Mouse (Mus musculus) lung, embryonic 15.5 days (tissue): ENCODE data around the gene Rapgef2. TPM values are rescaled to one million over a fixed set of nuclear protein-coding genes. Genes with fewer than 3 reads are reported as not detected.

ENCODE experiments used
- ATAC-seq: fragments of 200-750 bp; cut with Nextera tagmentation; 2 replicates; pipeline ENCODE4 v1.8.0; 2017; ENCODE audit warnings: moderate number of reproducible peaks, borderline replicate concordance; ENCODE audit not compliant: low FRiP score, low TSS enrichment; ENCODE audit errors: extremely low read depth
- H3K27ac ChIP-seq: fragments of 300-500 bp; sonication (generic); 2 replicates; pipeline ENCODE4 v1.5.1; 2015; ENCODE audit warnings: moderate library complexity, mild to moderate bottlenecking, inconsistent platforms
- H3K27me3 ChIP-seq: fragments of 300-500 bp; sonication (generic); 2 replicates; pipeline ENCODE4 v1.6.1; 2015; ENCODE audit warnings: inconsistent platforms
- H3K36me3 ChIP-seq: fragments of 300-500 bp; sonication (generic); 2 replicates; pipeline ENCODE4 v1.6.1; 2015; ENCODE audit warnings: inconsistent platforms
- H3K4me1 ChIP-seq: fragments of 300-500 bp; sonication (generic); 2 replicates; pipeline ENCODE4 v1.6.1; 2015; ENCODE audit warnings: inconsistent platforms
- H3K4me2 ChIP-seq: fragments of 300-500 bp; sonication (generic); 2 replicates; pipeline ENCODE4 v1.6.1; 2015; ENCODE audit warnings: inconsistent platforms, mild to moderate bottlenecking, moderate library complexity
- H3K4me3 ChIP-seq: fragments of 300-500 bp; sonication (generic); 2 replicates; pipeline ENCODE4 v1.5.1; 2015; ENCODE audit warnings: mild to moderate bottlenecking, inconsistent platforms
- H3K9ac ChIP-seq: fragments of 300-500 bp; sonication (generic); 2 replicates; pipeline ENCODE4 v1.6.1; 2015; ENCODE audit warnings: inconsistent platforms
- H3K9me3 ChIP-seq: fragments of 300-500 bp; sonication (generic); 2 replicates; pipeline ENCODE4 v1.6.1; 2016; ENCODE audit warnings: inconsistent platforms
- WGBS: fragments of 180-500 bp; shearing (Covaris S2); methylation state at CpG from one replicate; pipeline ENCODE4 v1.1.7; 2015; 5-methylcytosine and 5-hydroxymethylcytosine counted together
- polyA plus RNA-seq: library from polyadenylated mRNA; unstranded; fragments of >200 nt; fragmentation: Nextera tagmentation; extraction: Ambion mirVana; gene quantifications from 2 replicates; pipeline ENCODE4 v1.2.1, GENCODE M21; 2015

Gene Rapgef2
- polyA plus RNA-seq = 5.9 and 6.2 TPM in 2 replicates

DNA sequence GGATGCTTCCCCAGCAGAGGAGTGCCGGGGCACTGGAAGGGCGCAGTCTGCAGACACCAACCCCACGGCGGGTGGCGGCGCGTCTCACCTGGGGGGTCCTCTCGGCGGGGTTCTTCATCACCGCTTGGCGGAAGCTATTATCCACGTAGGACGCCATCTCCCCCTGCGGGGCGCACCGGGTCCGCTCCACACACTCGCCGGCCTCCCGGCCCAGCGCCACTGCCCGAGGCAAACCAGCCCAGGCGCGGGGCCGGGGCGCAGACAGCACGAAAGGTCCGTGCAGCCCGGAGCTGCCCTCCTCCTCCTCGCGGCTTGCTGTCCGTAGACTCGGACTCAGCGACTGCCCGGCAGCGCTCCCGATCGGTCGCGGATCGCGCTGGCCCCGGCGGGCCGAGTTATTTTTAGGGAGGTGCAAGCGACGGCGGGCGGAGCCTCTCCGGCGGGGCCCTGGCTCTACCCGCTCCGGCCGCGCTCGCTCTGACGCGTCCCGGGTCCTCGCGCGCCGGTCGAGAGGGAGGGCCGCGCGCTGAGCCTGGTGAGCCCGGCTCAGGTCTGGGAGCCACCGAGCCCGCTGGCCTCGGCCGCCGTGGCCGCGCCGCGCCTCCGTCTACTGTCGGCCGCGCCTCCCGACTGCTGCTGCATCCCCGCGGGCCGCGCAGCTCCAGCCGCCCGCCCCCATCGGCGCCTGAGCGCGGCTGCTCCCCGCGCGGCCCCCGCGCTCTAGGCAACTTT, at the start of gene Rapgef2:
TSS of gene Rapgef2 (minus strand) at position 142 of the 732 bp plus-strand sequence.
- Histone ChIP-seq H3K4me2 (peak within 1 kb of the TSS; percentile 77), H3K4me3 (peak within 1 kb of the TSS; percentile 91), H3K4me1 (peaks cover 31% of the 10 kb centered on the region), H3K9ac (peak within 1 kb of the TSS; percentile 88), H3K27ac (peak within 1 kb of the TSS; percentile 98), H3K27me3 (no peaks in the 10 kb centered on the region), H3K9me3 (no peaks in the 10 kb centered on the region), H3K36me3 (no peaks in the 10 kb centered on the region)
- ATAC-seq = peak; percentile 79
- WGBS = under 1% methylated on average over 84 of the region's 97 CpGs

DNA sequence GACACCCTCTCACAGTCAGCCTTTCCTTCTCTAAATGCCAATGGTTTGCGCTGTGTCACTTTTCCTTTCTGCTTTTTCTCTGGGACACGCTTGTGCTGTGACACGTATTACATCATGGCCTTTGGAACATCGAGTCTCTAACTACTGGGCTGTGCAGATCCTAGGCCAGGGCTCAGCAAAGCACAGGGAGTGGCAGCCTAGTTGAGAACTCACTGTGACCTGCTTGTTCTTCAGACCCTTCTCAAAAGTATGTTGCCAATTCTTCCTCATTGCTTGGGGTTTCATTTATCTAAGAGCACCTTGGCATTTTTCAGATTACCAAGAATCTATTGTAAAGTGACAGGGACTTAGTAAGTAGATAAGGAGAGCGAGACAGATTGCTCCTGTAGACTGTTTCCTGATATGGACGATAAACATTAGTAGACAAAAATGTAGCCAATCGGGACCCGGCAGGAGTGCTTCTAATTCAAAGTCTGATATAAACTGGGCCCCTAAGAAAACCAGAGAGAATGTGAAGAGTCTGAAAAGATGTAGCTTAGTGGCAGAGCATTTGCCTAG, 47.4 kb upstream of the Rapgef2 start:
- no peak overlapping the region for H3K4me2 ChIP-seq
- no peak overlapping the region for H3K9ac ChIP-seq
- WGBS = 68% methylated on average over 8 of the region's 8 CpGs
- no peak overlapping the region for H3K27ac ChIP-seq
- no peak for ATAC-seq
- peaks cover 12% of the 10 kb centered on the region for H3K4me1 ChIP-seq
- no peak overlapping the region for H3K4me3 ChIP-seq
- no peaks in the 10 kb centered on the region for H3K27me3 ChIP-seq
- H3K36me3 ChIP-seq = no peaks in the 10 kb centered on the region
- no peaks in the 10 kb centered on the region for H3K9me3 ChIP-seq

DNA sequence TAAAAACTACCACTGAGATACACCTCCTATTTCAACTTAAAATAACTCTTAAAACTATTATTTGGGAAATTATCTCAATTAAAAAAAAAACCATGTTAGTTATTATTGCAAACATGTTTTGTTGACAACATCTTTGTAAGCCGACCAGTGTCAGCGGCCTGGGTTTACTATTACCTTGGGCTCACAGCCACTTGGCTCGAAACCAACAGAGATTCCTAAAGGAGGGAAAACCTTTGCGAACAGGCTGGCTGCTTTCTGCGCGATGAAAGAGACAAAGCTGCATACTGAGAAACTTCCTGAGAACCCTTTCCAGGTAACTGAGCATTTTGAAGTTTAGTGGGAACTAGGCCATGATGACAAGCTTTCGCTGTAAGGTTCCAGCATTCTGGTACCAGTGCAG, 46.7 kb upstream of the Rapgef2 start:
- no peak overlapping the region for H3K4me3 ChIP-seq
- peaks cover 12% of the 10 kb centered on the region for H3K4me1 ChIP-seq
- WGBS = 67% methylated on average over 7 of the region's 7 CpGs
- no peaks in the 10 kb centered on the region for H3K36me3 ChIP-seq
- no peaks in the 10 kb centered on the region for H3K9me3 ChIP-seq
- H3K27ac ChIP-seq = no peak overlapping the region
- ATAC-seq = no peak
- no peak overlapping the region for H3K4me2 ChIP-seq
- no peak overlapping the region for H3K9ac ChIP-seq
- H3K27me3 ChIP-seq = no peaks in the 10 kb centered on the region

DNA sequence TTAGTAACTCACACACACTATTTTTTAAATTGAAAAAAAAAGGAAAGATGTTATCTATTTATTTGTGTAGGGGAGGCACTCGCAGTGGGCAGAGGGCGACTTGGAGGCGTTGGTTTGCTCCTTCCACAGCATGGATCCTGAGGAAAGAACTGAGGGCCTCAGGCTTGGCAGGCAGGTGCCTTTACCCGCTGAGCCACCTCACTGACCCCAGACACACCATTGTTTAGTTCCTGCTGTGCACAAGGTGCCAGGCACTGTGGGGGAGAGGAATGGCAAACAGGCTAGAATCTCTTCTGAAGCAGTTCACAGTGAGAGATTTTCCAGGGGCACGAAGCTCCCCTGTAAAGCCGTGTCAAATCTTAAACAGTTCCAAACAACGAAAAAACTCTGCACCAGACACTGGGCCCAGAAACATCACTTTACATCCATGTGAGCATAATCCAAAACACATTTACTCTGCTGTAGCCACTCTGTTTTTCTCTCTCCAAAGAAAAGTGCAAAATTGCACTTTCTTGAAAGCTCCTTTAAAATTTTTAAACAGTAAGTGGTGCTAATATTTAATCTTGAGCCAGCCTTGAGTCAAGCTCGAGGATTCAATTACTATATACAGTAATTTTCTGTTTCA, 43.5 kb upstream of the Rapgef2 start:
- 25% methylated on average over 8 of the region's 8 CpGs for WGBS
- Histone ChIP-seq H3K9ac (no peak overlapping the region), H3K36me3 (no peaks in the 10 kb centered on the region), H3K9me3 (no peaks in the 10 kb centered on the region), H3K27ac (no peak overlapping the region), H3K27me3 (no peaks in the 10 kb centered on the region), H3K4me3 (no peak overlapping the region), H3K4me1 (peaks cover 20% of the 10 kb centered on the region), H3K4me2 (no peak overlapping the region)
- no peak for ATAC-seq

DNA sequence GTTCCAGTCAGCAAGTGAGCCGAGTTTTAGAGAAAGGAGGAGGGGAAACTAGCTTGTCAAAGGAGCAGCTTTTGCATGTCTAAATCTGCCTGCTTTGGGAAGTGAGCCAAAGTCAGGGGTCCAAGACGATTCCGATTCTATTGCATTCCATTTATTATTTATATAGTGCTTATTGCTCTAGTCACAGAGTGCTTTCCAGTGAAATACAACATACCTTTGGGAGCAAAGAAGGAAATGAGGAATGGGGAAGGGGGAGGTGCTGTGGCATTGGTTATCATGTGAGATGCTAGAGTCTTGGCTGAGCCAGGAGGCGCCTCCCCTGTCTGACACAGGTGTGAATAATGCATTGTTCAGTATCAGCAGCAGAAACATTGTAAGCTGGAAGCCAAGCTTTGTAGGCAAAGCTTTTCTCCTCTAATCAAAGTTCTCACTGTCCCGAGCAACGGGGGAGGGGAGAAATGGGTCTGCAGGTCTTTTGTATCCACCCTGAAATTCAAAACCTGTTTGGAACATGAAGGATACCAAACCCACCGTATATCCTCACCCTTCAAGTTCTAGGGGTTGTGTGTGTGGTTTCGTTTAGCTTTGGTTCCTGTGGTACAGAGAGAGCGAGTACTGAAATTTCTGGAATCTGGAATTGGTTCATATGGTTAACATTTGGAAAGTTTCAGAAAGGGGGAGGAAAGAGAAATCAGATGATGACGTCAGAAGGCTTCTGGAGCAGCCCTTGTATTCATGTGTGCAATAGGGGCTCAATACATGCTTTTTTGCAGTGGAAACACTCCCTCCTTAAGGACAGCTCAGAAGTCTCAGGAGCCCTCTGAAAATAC, 38.6 kb upstream of the Rapgef2 start:
- ATAC-seq = peak; percentile 68
- 17% methylated on average over 10 of the region's 10 CpGs for WGBS
- H3K9ac ChIP-seq = no peak overlapping the region
- H3K4me3 ChIP-seq = peak overlapping the region; percentile 6; the same call in 1 of the 2 replicates
- peak overlapping the region; percentile 45 for H3K4me2 ChIP-seq
- H3K4me1 ChIP-seq = peaks cover 26% of the 10 kb centered on the region
- no peaks in the 10 kb centered on the region for H3K27me3 ChIP-seq
- H3K27ac ChIP-seq = peak overlapping the region; percentile 75
- H3K9me3 ChIP-seq = no peaks in the 10 kb centered on the region
- no peaks in the 10 kb centered on the region for H3K36me3 ChIP-seq

DNA sequence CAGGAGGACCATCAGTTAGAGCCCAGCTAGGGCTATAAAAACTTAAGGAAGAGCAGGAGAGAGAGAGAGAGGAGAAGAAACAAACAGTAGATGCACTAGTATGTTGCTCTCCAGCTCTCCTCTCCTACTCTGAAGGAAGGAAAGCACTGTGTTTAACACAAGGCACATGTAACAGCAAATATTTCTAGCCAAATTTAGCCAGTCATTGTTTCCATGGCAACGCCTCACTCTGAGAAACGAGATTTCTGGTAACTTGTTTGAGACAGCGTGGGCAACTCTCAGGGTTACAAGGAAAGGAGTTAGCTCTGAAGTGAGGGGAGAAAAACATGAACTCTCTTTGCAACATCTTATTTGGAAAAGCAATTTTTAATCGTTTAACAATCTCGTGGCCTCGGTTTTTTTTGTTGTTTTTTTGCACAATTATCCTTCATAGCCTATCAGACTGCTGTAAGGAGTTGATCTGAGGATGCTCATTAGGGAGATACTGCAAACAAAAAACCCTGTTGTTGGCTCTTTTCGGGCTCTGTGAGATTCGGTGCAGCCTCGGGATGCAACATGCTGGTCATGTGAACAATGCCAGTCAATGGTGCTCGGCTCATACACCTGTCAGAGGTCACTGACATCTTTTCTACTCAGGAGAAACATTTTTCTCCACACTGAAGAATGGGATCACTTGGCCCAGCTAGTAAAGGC, 27.8 kb upstream of the Rapgef2 start:
- WGBS = 53% methylated on average over 10 of the region's 10 CpGs
- Histone ChIP-seq H3K4me1 (peaks cover 4% of the 10 kb centered on the region; the same call in 1 of the 2 replicates), H3K9ac (no peak overlapping the region), H3K27me3 (no peaks in the 10 kb centered on the region), H3K36me3 (no peaks in the 10 kb centered on the region), H3K4me2 (no peak overlapping the region), H3K9me3 (no peaks in the 10 kb centered on the region), H3K4me3 (no peak overlapping the region), H3K27ac (no peak overlapping the region)
- no peak for ATAC-seq

DNA sequence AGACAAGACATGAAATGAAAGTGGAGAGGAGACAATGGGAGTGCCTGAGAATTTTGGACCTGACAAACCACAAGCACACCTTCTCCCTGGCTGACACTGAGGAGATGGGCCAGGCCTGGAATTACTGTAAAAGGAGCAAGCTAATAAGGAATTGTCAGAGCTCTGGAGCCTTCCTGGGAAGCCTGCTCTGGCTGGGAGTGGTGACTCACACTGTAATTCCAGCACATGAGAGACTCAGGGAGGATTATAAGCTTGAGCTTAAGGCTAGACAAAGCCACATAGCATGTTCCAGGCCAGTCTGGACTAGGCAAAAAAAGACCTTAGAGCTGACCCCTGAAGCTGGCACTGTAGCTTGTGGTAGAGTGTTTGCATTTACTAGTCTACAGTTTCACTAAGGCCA, 25.6 kb upstream of the Rapgef2 start:
- Histone ChIP-seq H3K4me1 (0 out of 2 replicates have a peak, but pooled peaks cover 4% of the 10 kb centered on the region), H3K9ac (no peak overlapping the region), H3K27me3 (no peaks in the 10 kb centered on the region), H3K9me3 (no peaks in the 10 kb centered on the region), H3K36me3 (no peaks in the 10 kb centered on the region), H3K4me2 (no peak overlapping the region), H3K4me3 (no peak overlapping the region), H3K27ac (no peak overlapping the region)
- ATAC-seq = no peak

DNA sequence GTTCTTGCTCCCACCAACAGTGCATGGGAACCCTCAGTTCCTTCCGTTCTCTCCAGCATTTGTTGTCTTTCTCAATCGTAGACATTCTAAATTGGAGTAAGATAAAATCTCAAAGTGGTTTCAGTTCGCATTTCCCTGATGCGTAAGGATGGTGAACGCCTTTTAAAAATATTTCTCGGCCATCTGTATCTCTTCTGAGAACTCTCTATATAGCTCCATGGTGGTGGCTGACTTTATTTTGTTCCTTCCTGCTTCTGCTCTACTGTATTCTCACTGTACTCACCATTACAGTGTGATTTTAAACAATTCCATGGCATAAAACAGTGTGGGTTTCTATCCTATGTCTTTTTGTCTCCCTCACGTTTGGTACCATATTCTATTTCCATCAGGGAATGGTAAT, 23.9 kb upstream of the Rapgef2 start:
- Histone ChIP-seq H3K4me1 (0 out of 2 replicates have a peak, but pooled peaks cover 4% of the 10 kb centered on the region), H3K27ac (no peak overlapping the region), H3K36me3 (no peaks in the 10 kb centered on the region), H3K4me3 (no peak overlapping the region), H3K4me2 (no peak overlapping the region), H3K27me3 (no peaks in the 10 kb centered on the region), H3K9me3 (no peaks in the 10 kb centered on the region), H3K9ac (no peak overlapping the region)
- no peak for ATAC-seq
- 74% methylated on average over 7 of the region's 7 CpGs for WGBS

DNA sequence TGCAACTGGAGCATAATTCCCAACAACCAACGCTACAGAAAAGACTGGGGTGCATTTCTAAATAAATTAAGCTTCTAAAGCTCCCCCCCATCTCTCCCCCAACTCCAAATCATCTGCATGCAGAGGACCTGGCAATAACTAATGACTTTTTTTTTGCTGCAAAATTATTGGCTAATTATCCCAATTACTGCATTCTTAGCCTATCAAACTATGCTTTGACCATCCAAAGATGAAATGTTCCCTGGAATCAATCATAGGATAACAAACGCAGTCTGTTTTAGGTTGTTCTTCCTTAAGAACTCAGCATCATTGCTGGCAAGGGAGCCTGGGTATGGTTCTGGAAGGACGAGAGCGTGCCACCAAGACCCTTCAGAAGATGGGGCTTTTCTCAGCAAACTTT, 22.3 kb upstream of the Rapgef2 start:
- Histone ChIP-seq H3K27me3 (no peaks in the 10 kb centered on the region), H3K4me2 (no peak overlapping the region), H3K36me3 (no peaks in the 10 kb centered on the region), H3K9me3 (no peaks in the 10 kb centered on the region), H3K4me3 (no peak overlapping the region), H3K27ac (no peak overlapping the region), H3K4me1 (no peaks in the 10 kb centered on the region), H3K9ac (no peak overlapping the region)
- 85% methylated on average over 4 of the region's 4 CpGs for WGBS
- ATAC-seq = no peak

DNA sequence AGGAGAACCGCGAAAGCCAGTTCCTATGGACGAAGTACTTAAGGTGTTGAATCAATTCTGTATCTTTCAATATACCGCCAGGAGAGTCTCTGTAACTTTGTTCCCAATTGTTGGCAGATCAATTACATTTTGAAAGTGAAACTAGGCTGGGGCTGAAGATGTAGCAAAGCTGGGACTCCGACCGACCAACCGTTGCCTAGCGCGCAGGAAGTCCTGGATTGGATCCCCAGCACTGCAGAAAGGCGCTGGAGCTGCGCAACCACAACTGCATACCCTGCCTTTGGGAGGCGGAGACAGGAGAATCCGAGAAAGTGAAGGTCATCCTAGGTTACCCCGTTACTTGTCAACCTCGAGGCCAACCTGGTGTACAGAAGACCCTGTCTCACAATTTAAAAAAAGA, 13.1 kb upstream of the Rapgef2 start:
- H3K27ac ChIP-seq = no peak overlapping the region
- peaks cover 21% of the 10 kb centered on the region for H3K4me1 ChIP-seq
- H3K36me3 ChIP-seq = no peaks in the 10 kb centered on the region
- no peak overlapping the region for H3K4me3 ChIP-seq
- H3K9me3 ChIP-seq = no peaks in the 10 kb centered on the region
- H3K27me3 ChIP-seq = no peaks in the 10 kb centered on the region
- H3K4me2 ChIP-seq = no peak overlapping the region
- no peak for ATAC-seq
- WGBS = 87% methylated on average over 15 of the region's 15 CpGs
- H3K9ac ChIP-seq = no peak overlapping the region

DNA sequence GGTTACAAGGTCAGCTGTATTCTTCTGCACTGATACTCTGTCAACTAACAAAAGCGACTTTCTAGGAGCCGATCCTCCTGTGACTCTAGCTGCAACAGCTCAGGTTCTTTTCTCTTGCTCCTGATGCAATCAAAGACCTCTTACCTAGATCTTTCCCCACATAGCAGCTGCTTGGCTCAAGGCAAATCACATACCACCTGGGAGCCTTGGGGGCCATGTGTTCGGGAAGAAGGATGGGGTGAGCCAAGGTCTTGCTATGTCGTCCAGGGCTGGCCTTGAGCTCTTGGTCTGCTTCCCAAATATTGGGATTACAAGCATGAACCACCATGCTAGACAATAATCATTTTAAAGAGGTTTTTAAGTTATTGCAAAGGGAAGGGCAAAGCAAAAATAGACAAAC, 11.0 kb upstream of the Rapgef2 start:
- ATAC-seq = no peak

More for the DNA sequence above, 11.0 kb upstream of the Rapgef2 start:
- H3K4me3 ChIP-seq = no peak overlapping the region
- H3K4me1 ChIP-seq = peaks cover 33% of the 10 kb centered on the region
- no peak overlapping the region for H3K27ac ChIP-seq
- H3K36me3 ChIP-seq = no peaks in the 10 kb centered on the region
- no peak overlapping the region for H3K9ac ChIP-seq
- no peaks in the 10 kb centered on the region for H3K27me3 ChIP-seq
- no peak overlapping the region for H3K4me2 ChIP-seq
- WGBS = 69% methylated on average over 4 of the region's 4 CpGs
- H3K9me3 ChIP-seq = no peaks in the 10 kb centered on the region
